Comparison of ENCODE assay signal across 13 mouse cellular contexts in genomic region chr7:43476376-43476775, GRCm38 (mm10). TPM values are rescaled to one million over a fixed set of nuclear protein-coding genes. Genes with fewer than 3 reads are reported as not detected.
DNase-seq lines count a peak whose midpoint lies in the region; ATAC-seq and TF ChIP-seq lines count a peak whose summit lies in the region.
"Had no signal": no experiment of that assay in that cellular context is flagged by ENCODE, and none has a peak within 500 bp of the region (broad histone marks: within the 10 kb centered on the region; RNA-seq: fewer than 3 reads in every experiment).

No protein-coding gene starts in this region.

- TF ChIP-seq POLR2A in heart, adult 2 months (IDR thresholded peaks at IDR 0.05; ENCODE audit: insufficient read depth, low read depth, low read length) = no peak

- peak overlapping the region; percentile 16 for H3K4me3 ChIP-seq in heart, embryonic 13.5 days
- H3K4me3 ChIP-seq in heart, adult 2 months = no peak overlapping the region
- no peak overlapping the region for H3K4me3 ChIP-seq in midbrain, embryonic 11.5 days (ENCODE audit: low read depth, low read length)
- no peak overlapping the region for H3K4me3 ChIP-seq in midbrain, embryonic 16.5 days (ENCODE audit: low read depth, low read length)
- no peak overlapping the region for H3K4me3 ChIP-seq in midbrain, embryonic 14.5 days (replicated peaks; ENCODE audit: low read depth, low read length)
- H3K4me3 ChIP-seq: layer of hippocampus, adult 2 months had no signal

- no peaks in the 10 kb centered on the region for H3K79me2 ChIP-seq in heart, adult 2 months (replicated peaks; ENCODE audit: control insufficient read depth, insufficient read depth, low read length)

- peaks cover 3% of the 10 kb centered on the region; the same call in 1 of the 2 replicates for H3K4me1 ChIP-seq in heart, embryonic 13.5 days
- no peaks in the 10 kb centered on the region for H3K4me1 ChIP-seq in heart, adult 2 months (ENCODE audit: control insufficient read depth, insufficient read depth, low read length)
- no peaks in the 10 kb centered on the region for H3K4me1 ChIP-seq in midbrain, embryonic 11.5 days (ENCODE audit: control insufficient read depth, insufficient read depth, low read length)
- no peaks in the 10 kb centered on the region for H3K4me1 ChIP-seq in midbrain, embryonic 16.5 days (ENCODE audit: control insufficient read depth, insufficient read depth, low read length)
- no peaks in the 10 kb centered on the region for H3K4me1 ChIP-seq in midbrain, embryonic 14.5 days (ENCODE audit: control insufficient read depth, insufficient read depth, low read length)

- no peak overlapping the region for H3K9ac ChIP-seq in heart, embryonic 13.5 days
- no peak overlapping the region for H3K9ac ChIP-seq in heart, adult 2 months (ENCODE audit: low read depth, low read length)
- H3K9ac ChIP-seq in midbrain, embryonic 11.5 days (ENCODE audit: low read length) = no peak overlapping the region
- H3K9ac ChIP-seq in midbrain, embryonic 16.5 days (ENCODE audit: low read depth, low read length) = no peak overlapping the region
- H3K9ac ChIP-seq in midbrain, embryonic 14.5 days (replicated peaks; ENCODE audit: low read length) = 0 out of 2 replicates have a peak overlapping the region, but pooled peaks have one; percentile 2
- H3K9ac ChIP-seq: liver, embryonic 14.5 days had no signal

- no peak for TF ChIP-seq EP300 in heart, adult 2 months (IDR thresholded peaks at IDR 0.05; ENCODE audit: insufficient read depth, low read depth, low read length)

- no peak overlapping the region for H3K27ac ChIP-seq in heart, embryonic 13.5 days (replicated peaks)
- H3K27ac ChIP-seq in heart, adult 2 months = no peak overlapping the region
- H3K27ac ChIP-seq in midbrain, embryonic 11.5 days (ENCODE audit: low read depth, low read length) = no peak overlapping the region
- H3K27ac ChIP-seq in midbrain, embryonic 16.5 days (ENCODE audit: low read length) = no peak overlapping the region
- H3K27ac ChIP-seq in midbrain, embryonic 14.5 days (replicated peaks; ENCODE audit: low read depth, low read length) = no peak overlapping the region
- H3K27ac ChIP-seq: layer of hippocampus, adult 2 months; liver, embryonic 14.5 days had no signal

- ATAC-seq in heart, embryonic 13.5 days (ENCODE audit: extremely low read depth, insufficient number of reproducible peaks, low FRiP score, low TSS enrichment) = no peak
- ATAC-seq in midbrain, embryonic 11.5 days (ENCODE audit: low FRiP score) = no peak
- ATAC-seq in midbrain, embryonic 16.5 days = no peak
- peak; percentile 21; the same call in 1 of the 2 replicates for ATAC-seq in midbrain, embryonic 14.5 days (ENCODE audit: low FRiP score, low TSS enrichment)
- ATAC-seq: Patski had no signal

- H3K9me3 ChIP-seq in heart, embryonic 13.5 days = no peaks in the 10 kb centered on the region
- H3K9me3 ChIP-seq in midbrain, embryonic 11.5 days (ENCODE audit: control insufficient read depth, low read length) = no peaks in the 10 kb centered on the region
- no peaks in the 10 kb centered on the region for H3K9me3 ChIP-seq in midbrain, embryonic 16.5 days (replicated peaks; ENCODE audit: control insufficient read depth, low read length, poor library complexity, severe bottlenecking)
- H3K9me3 ChIP-seq in midbrain, embryonic 14.5 days (ENCODE audit: control insufficient read depth, low read length) = no peaks in the 10 kb centered on the region

- TF ChIP-seq CTCF in heart, adult 2 months (IDR thresholded peaks at IDR 0.05) = no peak

- intact Hi-C loops in heart, adult 2 months (cut with DNase I) = no loop called here

- no peaks in the 10 kb centered on the region for H3K36me3 ChIP-seq in heart, embryonic 13.5 days
- H3K36me3 ChIP-seq in heart, adult 2 months (ENCODE audit: control insufficient read depth, insufficient read depth, low read length) = no peaks in the 10 kb centered on the region
- no peaks in the 10 kb centered on the region for H3K36me3 ChIP-seq in midbrain, embryonic 11.5 days (ENCODE audit: control insufficient read depth, insufficient read depth, low read length)
- H3K36me3 ChIP-seq in midbrain, embryonic 16.5 days (ENCODE audit: control insufficient read depth, insufficient read depth, low read length) = peaks cover 10% of the 10 kb centered on the region; the same call in 1 of the 2 replicates
- H3K36me3 ChIP-seq in midbrain, embryonic 14.5 days (ENCODE audit: control insufficient read depth, insufficient read depth, low read length) = peaks cover 42% of the 10 kb centered on the region

- no peak for DNase-seq in heart, adult 2 months
- DNase-seq in midbrain, embryonic 11.5 days (ENCODE audit: low spot score, missing footprints) = peak; percentile 86
- DNase-seq in embryo, embryonic 9.5 days (ENCODE audit: extremely low spot score) = peak; percentile 10
- DNase-seq in midbrain, embryonic 14.5 days = peak; percentile 25
- no peak for DNase-seq in cerebellum, postnatal 36 days
- no peak for DNase-seq in cerebellum, adult 11-12 months
- DNase-seq: adrenal gland, postnatal 36 days; heart, adult 18-20 months had no signal

- peaks cover 66% of the 10 kb centered on the region for H3K27me3 ChIP-seq in heart, embryonic 13.5 days (replicated peaks)
- H3K27me3 ChIP-seq in heart, adult 2 months (ENCODE audit: control insufficient read depth, insufficient read depth, low read length) = peaks cover 3% of the 10 kb centered on the region; the same call in 1 of the 2 replicates
- peaks cover 13% of the 10 kb centered on the region; the same call in 1 of the 2 replicates for H3K27me3 ChIP-seq in midbrain, embryonic 11.5 days (ENCODE audit: control insufficient read depth, insufficient read depth, low read length)
- H3K27me3 ChIP-seq in midbrain, embryonic 16.5 days (ENCODE audit: control insufficient read depth, insufficient read depth, low read depth, low read length) = peaks cover 8% of the 10 kb centered on the region
- H3K27me3 ChIP-seq in midbrain, embryonic 14.5 days (ENCODE audit: control insufficient read depth, insufficient read depth, low read length) = peaks cover 11% of the 10 kb centered on the region
- H3K27me3 ChIP-seq: Patski had no signal

- WGBS in heart, embryonic 13.5 days = 4% methylated on average over 13 of the region's 13 CpGs
- 4% methylated on average over 13 of the region's 13 CpGs for WGBS in heart, adult 2 months
- WGBS in midbrain, embryonic 11.5 days = 3% methylated on average over 13 of the region's 13 CpGs
- WGBS in midbrain, embryonic 16.5 days = 14% methylated on average over 13 of the region's 13 CpGs
- WGBS in midbrain, embryonic 14.5 days = 13% methylated on average over 13 of the region's 13 CpGs

- H3K4me2 ChIP-seq in heart, embryonic 13.5 days = peak overlapping the region; percentile 31; the same call in 1 of the 2 replicates
- H3K4me2 ChIP-seq in midbrain, embryonic 11.5 days = no peak overlapping the region
- H3K4me2 ChIP-seq in midbrain, embryonic 16.5 days (ENCODE audit: low read length) = no peak overlapping the region
- no peak overlapping the region for H3K4me2 ChIP-seq in midbrain, embryonic 14.5 days (ENCODE audit: low read length)

RNA-seq across cellular contexts. Expression of gene Vsig10l, which starts 13.4 kb away (rescaled TPM):
- 2.2 and 2.8 TPM in 2 replicates for polyA plus RNA-seq in heart, embryonic 13.5 days (2015; fragmentation: Nextera tagmentation; extraction: Ambion mirVana)
- 1 to 10 TPM; 1.0 to 1.1 TPM for total RNA-seq in heart, adult 2 months (2021)
- polyA plus RNA-seq in heart, adult 2 months (2012; rRNA removed) = 3.0 TPM in 2 replicates
- polyA plus RNA-seq in midbrain, embryonic 11.5 days (2014; fragmentation: Nextera tagmentation; extraction: Ambion mirVana) = 2.2 and 2.4 TPM in 2 replicates
- polyA plus RNA-seq in midbrain, embryonic 16.5 days (2015; fragmentation: Nextera tagmentation; extraction: Ambion mirVana) = 15.5 and 15.7 TPM in 2 replicates
- 8.0 and 12.5 TPM in 2 replicates for polyA plus RNA-seq in midbrain, embryonic 14.5 days (2014; fragmentation: Nextera tagmentation; extraction: Ambion mirVana)

RNA-seq across cellular contexts. Expression of gene Iglon5, which starts 13.5 kb away (rescaled TPM):
- 0.09 and 0.12 TPM in 2 replicates for polyA plus RNA-seq in heart, embryonic 13.5 days (2015; fragmentation: Nextera tagmentation; extraction: Ambion mirVana)
- total RNA-seq in heart, adult 2 months (2021) = under 1 TPM; 0.14 to 0.16 TPM
- 0.56 and 0.78 TPM in 2 replicates for polyA plus RNA-seq in heart, adult 2 months (2012; rRNA removed)
- polyA plus RNA-seq in midbrain, embryonic 11.5 days (2014; fragmentation: Nextera tagmentation; extraction: Ambion mirVana) = 2.3 and 3.1 TPM in 2 replicates
- polyA plus RNA-seq in midbrain, embryonic 16.5 days (2015; fragmentation: Nextera tagmentation; extraction: Ambion mirVana) = 7.1 and 7.7 TPM in 2 replicates
- 8.8 and 12.1 TPM in 2 replicates for polyA plus RNA-seq in midbrain, embryonic 14.5 days (2014; fragmentation: Nextera tagmentation; extraction: Ambion mirVana)

RNA-seq across cellular contexts. Expression of gene 4931406B18Rik, which starts 29.4 kb away (rescaled TPM):
- polyA plus RNA-seq in heart, embryonic 13.5 days (2015; fragmentation: Nextera tagmentation; extraction: Ambion mirVana) = not detected in 2 replicates
- not detected for total RNA-seq in heart, adult 2 months (2021)
- polyA plus RNA-seq in heart, adult 2 months (2012; rRNA removed) = not detected in 2 replicates
- polyA plus RNA-seq in midbrain, embryonic 11.5 days (2014; fragmentation: Nextera tagmentation; extraction: Ambion mirVana) = not detected in 2 replicates
- not detected in 2 replicates for polyA plus RNA-seq in midbrain, embryonic 16.5 days (2015; fragmentation: Nextera tagmentation; extraction: Ambion mirVana)
- polyA plus RNA-seq in midbrain, embryonic 14.5 days (2014; fragmentation: Nextera tagmentation; extraction: Ambion mirVana) = not detected in 2 replicates
- total RNA-seq: adrenal gland, postnatal 36 days; heart, adult 18-20 months; layer of hippocampus, adult 2 months had no signal
- polyA plus RNA-seq: liver, embryonic 14.5 days; Patski had no signal

RNA-seq across cellular contexts. Expression of gene Gm45233, which starts 32.4 kb away (rescaled TPM):
- 0.32 and 0.33 TPM in 2 replicates for polyA plus RNA-seq in heart, embryonic 13.5 days (2015; fragmentation: Nextera tagmentation; extraction: Ambion mirVana)
- total RNA-seq in heart, adult 2 months (2021) = under 1 TPM; 0.73 to 0.82 TPM
- 2.2 and 4.7 TPM in 2 replicates for polyA plus RNA-seq in heart, adult 2 months (2012; rRNA removed)
- polyA plus RNA-seq in midbrain, embryonic 11.5 days (2014; fragmentation: Nextera tagmentation; extraction: Ambion mirVana) = 0.46 TPM in 1 of 2 replicates, not detected in the other
- polyA plus RNA-seq in midbrain, embryonic 16.5 days (2015; fragmentation: Nextera tagmentation; extraction: Ambion mirVana) = 0.36 and 1.2 TPM in 2 replicates
- not detected in 2 replicates for polyA plus RNA-seq in midbrain, embryonic 14.5 days (2014; fragmentation: Nextera tagmentation; extraction: Ambion mirVana)

RNA-seq across cellular contexts. Expression of gene Etfb, which starts 32.5 kb away (rescaled TPM):
- 513 and 605 TPM in 2 replicates for polyA plus RNA-seq in heart, embryonic 13.5 days (2015; fragmentation: Nextera tagmentation; extraction: Ambion mirVana)
- total RNA-seq in heart, adult 2 months (2021) = 1,000 to 10,000 TPM; 1,250 to 1,384 TPM
- polyA plus RNA-seq in heart, adult 2 months (2012; rRNA removed) = 731 and 1,097 TPM in 2 replicates
- 187 and 202 TPM in 2 replicates for polyA plus RNA-seq in midbrain, embryonic 11.5 days (2014; fragmentation: Nextera tagmentation; extraction: Ambion mirVana)
- 96.3 and 105 TPM in 2 replicates for polyA plus RNA-seq in midbrain, embryonic 16.5 days (2015; fragmentation: Nextera tagmentation; extraction: Ambion mirVana)
- polyA plus RNA-seq in midbrain, embryonic 14.5 days (2014; fragmentation: Nextera tagmentation; extraction: Ambion mirVana) = 101 and 120 TPM in 2 replicates

Comparison
In these comparisons a context has a peak if more than half of its experiments do, and no peak if none do; other contexts are left out.
1. DNase-seq: peak in midbrain, embryonic 11.5 days (single experiment), embryo, embryonic 9.5 days (single experiment) and midbrain, embryonic 14.5 days (single experiment); none in heart, adult 2 months (0 of 2), cerebellum, postnatal 36 days (0 of 2) and cerebellum, adult 11-12 months (single experiment).